Mouse (Mus musculus): ENCODE measurements around the gene Gm3233.
"Not testable (repeated sequence)": the region's sequence is repeated elsewhere in the genome, so short reads cannot be mapped to it uniquely, and the experiment has no call there.

Gm3233 gene

DNA sequence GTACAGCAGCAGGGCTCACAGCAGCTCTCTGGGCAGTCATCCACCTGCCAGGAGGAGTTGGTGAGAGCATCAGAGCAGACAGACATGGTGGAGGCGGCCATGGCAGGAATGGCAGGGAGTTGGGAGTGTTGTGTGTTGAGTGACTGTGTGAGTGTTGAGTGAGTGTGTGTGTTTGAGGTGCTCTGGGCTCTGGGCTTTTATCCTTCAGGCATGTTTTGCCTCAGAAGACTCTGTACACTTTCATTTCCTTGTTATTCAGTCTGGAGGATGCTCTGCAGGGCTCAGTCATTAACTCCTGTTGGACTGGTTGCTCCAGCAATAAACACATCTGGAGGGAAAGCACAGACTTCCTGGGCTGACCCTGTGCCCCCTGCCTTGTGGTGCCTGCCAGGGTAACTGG is at the start of gene Gm3233:
Gene Gm3233, minus strand, starts transcription at position 101 of the 400 bp plus-strand sequence.
- not testable (repeated sequence) for DNase-seq (ENCODE audit: extremely low read depth, low read depth, low spot score)

- DNase-seq (ENCODE audit: extremely low read depth, low read depth, low spot score), result no peak
Measured at GRCm38 (mm10) chr10:77804095-77804494, 44.6 kb upstream of the Gm3233 start.

DNA sequence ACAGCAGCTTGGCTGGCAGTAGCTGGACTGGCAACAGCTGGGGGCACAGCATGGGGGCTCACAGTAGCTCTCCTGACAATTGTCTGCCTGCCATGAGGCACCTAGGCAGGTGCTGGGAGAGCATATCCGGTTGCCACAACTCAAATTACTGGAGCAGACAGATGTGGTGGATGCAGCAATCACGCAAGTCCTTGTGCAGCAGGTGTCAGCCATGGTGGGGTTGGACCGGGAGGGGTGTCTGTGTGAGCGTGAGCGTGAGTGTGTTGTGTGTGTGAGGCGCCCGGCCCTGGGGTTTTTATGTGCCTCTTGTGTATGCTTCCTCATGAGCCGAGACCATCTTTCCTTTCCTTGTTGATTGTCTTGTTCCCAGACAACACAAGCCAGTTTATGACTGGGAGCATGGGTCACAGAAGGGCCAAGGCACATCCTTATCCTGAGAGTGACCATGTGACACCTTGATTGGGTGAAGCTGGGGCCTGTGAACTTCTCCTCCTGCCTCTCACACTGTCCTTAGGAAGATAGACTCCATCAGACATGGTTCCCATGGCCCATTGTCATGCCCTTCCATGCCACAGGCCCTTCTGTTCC is 39.5 kb upstream of the Gm3233 start, which contains the start of gene Gm19668:
Gene Gm19668, minus strand, starts transcription at position 213 of the 588 bp plus-strand sequence.
- no peak for DNase-seq (ENCODE audit: extremely low read depth, low read depth, low spot score)

DNA sequence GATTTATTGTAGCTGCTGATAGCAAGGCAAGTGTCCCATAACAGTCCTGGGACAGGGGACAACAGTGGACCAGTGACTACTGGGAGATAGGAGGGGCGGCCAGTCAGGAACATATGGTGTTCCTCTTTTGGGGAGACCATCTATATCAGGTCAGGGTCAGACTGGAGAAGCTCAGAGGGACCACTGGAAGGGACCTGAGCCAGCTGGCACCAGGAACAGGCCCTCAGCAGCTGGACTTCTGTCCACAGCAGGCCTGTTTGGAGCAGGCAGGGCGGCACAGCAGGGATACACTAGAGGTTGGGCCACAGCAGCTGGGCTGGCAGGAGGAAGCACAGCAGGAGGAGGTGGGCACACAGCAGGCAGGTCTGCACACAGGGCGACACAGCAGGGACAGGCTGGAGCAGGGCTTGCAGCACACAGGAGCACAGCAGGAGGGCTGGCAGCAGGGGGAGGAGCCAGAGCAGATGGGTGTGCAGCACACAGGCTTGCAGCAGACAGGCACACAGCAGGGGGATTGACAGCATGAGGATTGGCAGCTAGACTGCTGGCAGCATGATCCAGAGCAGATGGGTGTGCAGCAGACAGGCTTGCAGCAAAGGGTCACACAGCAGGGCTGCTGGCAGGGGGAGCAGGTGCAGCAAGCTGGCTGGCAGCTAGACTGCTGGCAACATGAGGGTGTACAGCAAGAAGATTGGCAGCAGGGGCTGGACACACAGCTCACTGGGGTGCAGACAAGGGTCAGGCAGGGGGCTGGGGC is 38.9 kb upstream of the Gm3233 start:
- not testable (repeated sequence) for DNase-seq (ENCODE audit: extremely low read depth, low read depth, low spot score)

DNA sequence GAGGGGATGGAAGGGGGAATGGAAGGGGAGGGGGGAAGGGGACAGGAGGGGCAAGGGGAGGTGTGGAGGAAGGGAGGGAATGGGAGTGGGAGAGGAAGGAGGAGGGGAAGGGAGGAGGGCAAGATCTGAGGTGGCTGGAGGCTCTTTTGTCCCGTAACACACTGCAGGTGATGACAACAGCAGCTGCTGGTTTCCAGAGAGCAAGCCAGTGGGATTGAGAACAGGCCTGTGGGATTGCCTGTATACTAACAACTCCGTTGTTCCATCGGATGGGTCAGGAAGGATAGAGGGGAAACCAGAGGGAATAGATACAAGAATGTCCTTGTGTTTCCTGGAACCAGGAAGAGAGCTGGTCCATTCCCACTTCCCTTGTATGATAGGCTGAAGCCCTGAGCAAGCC is 38.2 kb upstream of the Gm3233 start:
- no peak for DNase-seq (ENCODE audit: extremely low read depth, low read depth, low spot score)

DNA sequence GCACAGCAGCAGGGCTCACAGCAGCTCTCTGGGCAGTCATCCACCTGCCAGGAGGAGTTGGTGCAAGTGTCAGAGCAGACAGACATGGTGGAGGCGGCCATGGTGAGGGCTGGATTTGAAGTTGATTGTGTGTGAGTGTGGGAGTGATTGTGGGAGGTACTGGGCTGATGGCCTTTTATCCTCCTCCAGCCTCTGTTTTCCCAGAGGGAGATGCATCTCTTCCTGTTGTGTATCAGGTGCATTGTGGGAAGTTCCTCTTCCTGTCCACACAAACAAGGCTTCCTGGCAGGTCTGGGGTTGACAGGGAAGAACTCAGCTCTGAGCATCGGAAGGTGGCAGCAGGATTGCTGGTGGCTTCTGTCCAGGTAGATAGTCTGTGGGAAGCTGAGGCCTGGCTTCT is 35.5 kb upstream of the Gm3233 start, which contains the start of gene Gm9639:
Gene Gm9639, minus strand, starts transcription at position 101 of the 400 bp plus-strand sequence.
- DNase-seq (ENCODE audit: extremely low read depth, low read depth, low spot score), result no peak

GRCm38 (mm10) chr10:77788621-77789020 is 29.1 kb upstream of the Gm3233 start:
- DNase-seq (ENCODE audit: extremely low read depth, low read depth, low spot score), result no peak

DNA sequence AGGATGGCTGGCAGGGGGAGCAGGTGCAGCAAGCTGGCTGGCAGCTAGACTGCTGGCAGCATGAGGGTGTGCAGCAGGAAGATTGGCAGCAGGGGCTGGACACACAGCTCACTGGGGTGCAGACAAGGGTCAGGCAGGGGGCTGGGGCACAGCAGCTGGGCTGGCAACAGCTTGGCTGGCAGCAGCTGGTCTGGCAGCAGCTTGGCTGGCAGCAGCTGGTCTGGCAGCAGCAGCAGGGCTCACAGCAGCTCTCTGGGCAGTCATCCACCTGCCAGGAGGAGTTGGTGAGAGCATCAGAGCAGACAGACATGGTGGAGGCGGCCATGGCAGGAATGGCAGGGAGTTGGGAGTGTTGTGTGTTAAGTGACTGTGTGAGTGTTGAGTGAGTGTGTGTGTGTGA is 28.4 kb upstream of the Gm3233 start, which contains the start of gene Gm7137:
Gene Gm7137, minus strand, starts transcription at position 325 of the 400 bp plus-strand sequence.
- DNase-seq (ENCODE audit: extremely low read depth, low read depth, low spot score), result not testable (repeated sequence)

GRCm38 (mm10) chr10:77783396-77783795 is 23.9 kb upstream of the Gm3233 start:
- DNase-seq (ENCODE audit: extremely low read depth, low read depth, low spot score), result not testable (repeated sequence)

- DNase-seq (ENCODE audit: extremely low read depth, low read depth, low spot score), result not testable (repeated sequence)
Measured at GRCm38 (mm10) chr10:77782442-77782841, 23.0 kb upstream of the Gm3233 start, which contains the start of gene Gm3250. Gm3250 (minus strand) TSS chr10:77782542.

GRCm38 (mm10) chr10:77776844-77777243 is 17.4 kb upstream of the Gm3233 start, which contains the start of gene Gm7138:
Gm7138 (minus strand) TSS chr10:77776944.
- DNase-seq (ENCODE audit: extremely low read depth, low read depth, low spot score), result not testable (repeated sequence)

DNA sequence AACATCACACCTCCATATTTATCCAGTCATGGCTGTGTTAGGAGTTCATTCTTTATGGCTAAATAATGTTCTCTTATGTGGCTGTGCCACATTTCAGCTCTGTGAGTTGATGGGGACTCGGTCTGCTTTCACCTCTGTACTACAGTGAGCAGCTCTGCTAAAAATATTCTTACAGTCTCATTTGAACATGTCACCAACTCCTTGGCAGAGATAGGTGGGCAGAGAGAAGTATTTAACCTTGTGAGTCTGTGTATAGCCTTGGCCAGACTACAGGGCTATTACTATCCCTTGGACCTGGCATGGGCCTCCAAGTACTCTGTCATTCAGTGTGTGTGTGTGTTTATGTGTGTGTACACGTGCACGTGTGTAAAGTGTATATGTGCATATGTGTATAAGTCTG is 12.7 kb upstream of the Gm3233 start:
- DNase-seq (ENCODE audit: extremely low read depth, low read depth, low spot score), result not testable (repeated sequence)

DNA sequence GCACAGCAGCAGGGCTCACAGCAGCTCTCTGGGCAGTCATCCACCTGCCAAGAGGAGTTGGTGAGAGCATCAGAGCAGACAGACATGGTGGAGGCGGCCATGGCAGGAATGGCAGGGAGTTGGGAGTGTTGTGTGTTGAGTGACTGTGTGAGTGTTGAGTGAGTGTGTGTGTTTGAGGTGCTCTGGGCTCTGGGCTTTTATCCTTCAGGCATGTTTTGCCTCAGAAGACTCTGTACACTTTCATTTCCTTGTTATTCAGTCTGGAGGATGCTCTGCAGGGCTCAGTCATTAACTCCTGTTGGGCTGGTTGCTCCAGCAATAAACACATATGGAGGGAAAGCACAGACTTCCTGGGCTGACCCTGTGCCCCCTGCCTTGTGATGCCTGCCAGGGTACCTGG is 11.7 kb upstream of the Gm3233 start, which contains the start of gene Gm3238:
Gene Gm3238, minus strand, starts transcription at position 101 of the 400 bp plus-strand sequence.
- DNase-seq (ENCODE audit: extremely low read depth, low read depth, low spot score), result not testable (repeated sequence)

DNA sequence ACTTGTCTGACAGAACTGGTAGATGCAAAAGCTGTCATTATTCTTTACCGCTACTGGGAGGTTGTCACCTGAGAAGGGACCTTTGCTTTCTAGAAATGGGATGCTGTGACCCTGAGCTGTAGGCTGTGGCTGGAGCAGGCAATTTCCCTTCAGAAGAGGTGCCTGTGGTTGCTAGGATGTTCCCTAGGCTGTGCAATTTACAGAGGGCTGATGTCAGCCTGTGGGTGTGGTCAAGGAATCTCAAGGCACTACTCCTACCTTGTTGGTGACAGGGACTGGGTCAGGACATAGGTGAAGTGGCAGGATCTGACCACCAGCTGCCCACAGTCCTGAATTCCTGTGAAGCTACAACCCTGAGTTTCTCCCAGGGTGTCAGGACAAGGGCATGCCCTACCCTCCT is 10.2 kb upstream of the Gm3233 start:
- DNase-seq (ENCODE audit: extremely low read depth, low read depth, low spot score), result no peak

DNA sequence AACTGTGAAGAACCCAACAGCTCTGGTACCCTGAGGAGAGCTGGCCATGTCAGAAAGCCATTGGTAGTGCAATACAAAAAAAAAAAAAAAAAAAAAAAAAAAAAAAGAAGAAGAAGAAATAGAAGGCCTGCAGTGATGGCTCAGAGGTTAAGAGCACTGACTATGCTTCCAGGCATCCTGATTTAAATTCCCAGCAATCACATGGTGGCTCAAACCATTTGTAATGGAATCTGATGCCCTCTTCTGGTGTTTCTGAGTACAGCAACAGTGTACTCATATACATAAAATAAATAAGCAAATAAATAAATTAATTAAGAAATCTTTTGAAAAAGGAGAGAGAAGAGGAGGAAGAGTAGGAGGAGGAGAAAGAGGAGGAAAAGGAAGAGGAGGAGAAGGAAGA is 6.0 kb downstream of the Gm3233 start:
- DNase-seq (ENCODE audit: extremely low read depth, low read depth, low spot score), result no peak

DNA sequence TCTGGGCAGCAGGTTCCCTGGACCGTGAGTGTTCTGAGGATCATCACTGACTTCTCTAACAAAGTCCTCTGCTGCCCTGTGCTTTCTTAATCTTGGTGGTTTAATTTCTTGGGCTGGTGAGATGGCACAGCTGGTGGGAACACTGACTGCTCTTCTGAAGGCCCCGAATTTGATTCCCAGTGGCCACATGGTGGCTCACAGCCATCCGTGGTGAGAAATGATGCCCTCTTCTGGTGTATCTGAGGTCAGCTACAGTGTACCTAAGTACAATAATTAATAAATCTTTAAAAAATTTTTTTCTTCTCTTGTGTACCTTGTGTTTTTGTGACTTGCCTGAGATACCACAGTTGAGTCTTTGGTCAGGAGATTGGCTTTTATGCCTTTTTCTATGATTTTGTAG is 7.2 kb downstream of the Gm3233 start:
- DNase-seq (ENCODE audit: extremely low read depth, low read depth, low spot score), result not testable (repeated sequence)

GRCm38 (mm10) chr10:77751254-77751653 is 8.2 kb downstream of the Gm3233 start, which contains the start of gene Gm9736:
Gm9736 (minus strand) TSS chr10:77751354.
- DNase-seq (ENCODE audit: extremely low read depth, low read depth, low spot score), result not testable (repeated sequence)

GRCm38 (mm10) chr10:77750686-77751085 is 8.8 kb downstream of the Gm3233 start:
- not testable (repeated sequence) for DNase-seq (ENCODE audit: extremely low read depth, low read depth, low spot score)

GRCm38 (mm10) chr10:77741924-77742688 is 17.4 kb downstream of the Gm3233 start, which contains the start of gene Gm18596:
Gm18596 (minus strand) TSS chr10:77742638.
- not testable (repeated sequence) for DNase-seq (ENCODE audit: extremely low read depth, low read depth, low spot score)

- no peak for DNase-seq (ENCODE audit: extremely low read depth, low read depth, low spot score)
Measured at GRCm38 (mm10) chr10:77738929-77739328, 20.6 kb downstream of the Gm3233 start.

DNA sequence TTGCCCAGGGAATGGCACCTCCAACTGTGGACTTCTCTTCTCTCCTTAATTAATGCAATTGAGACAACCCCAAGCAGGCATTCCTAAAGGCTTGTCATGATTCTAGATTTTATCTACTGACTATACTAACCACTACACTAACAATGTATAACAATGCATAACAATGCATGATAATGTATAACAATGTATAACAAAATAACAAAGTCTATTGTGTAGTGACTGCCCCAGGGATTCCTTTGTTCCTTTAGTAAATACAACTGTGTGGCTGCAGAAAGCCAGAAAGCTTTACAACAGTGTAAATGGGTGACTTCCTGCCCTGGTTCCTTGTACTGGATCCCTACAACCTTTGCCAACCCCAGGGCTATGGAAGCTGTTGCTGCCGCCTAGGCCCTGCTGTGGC is 23.6 kb downstream of the Gm3233 start:
- DNase-seq (ENCODE audit: extremely low read depth, low read depth, low spot score), result no peak
